Mouse (Mus musculus): ENCODE results near the gene Rpl13a. TPM values are rescaled to one million over a fixed set of nuclear protein-coding genes. Genes with fewer than 3 reads are reported as not detected.

Rpl13a gene
- polyA plus RNA-seq (2014; fragmentation: Illumina TruSeq; extraction: RNeasy Lipid Tissue Mini Kit (QIAGEN cat#74804); ENCODE audit: insufficient read depth, low read depth, low replicate concordance), result 3,762 TPM

GRCm38 (mm10) chr7:45128624-45129246, at the start of gene Rpl13a:
TSS of gene Rpl13a (minus strand) at chr7:45128761.

DNA sequence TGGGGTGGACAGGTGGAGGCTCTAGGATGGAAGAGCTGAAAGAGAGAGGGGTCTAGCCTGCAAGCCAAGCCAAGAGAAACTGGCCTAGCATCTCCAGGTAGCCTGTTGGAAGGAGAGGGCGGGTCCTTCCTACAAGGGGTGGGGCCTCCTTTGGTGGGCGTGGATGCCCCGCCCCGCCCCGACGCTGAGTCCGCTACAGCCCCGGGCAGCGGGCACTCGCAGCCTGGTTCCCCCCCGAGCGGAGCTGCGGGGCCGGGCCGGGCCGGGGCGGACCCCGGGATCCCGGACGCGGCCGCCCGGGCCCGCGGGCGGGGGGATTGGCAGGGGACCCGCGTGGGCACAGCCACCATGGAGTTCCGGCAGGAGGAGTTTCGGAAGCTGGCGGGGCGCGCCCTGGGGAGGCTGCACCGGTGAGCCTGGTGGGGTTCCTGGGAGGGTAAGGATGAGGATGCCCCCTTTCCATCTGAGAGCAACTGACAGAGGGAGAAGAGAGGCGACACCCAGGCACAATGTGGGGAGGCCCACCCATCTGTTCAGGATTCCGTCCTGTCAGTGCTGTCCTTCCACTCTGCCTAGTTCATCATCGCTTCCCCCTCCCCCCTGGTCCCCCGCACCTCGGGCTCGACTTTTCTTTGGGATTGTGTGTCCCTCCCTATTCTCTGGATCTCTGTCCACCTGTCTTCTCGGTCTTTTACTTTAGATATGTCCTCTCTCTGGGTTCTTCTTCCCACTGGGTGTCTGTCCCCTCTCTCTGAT, 35.4 kb upstream of the Rpl13a start, which contains the start of gene Slc17a7:
TSS of gene Slc17a7 (plus strand) at position 215 of the 756 bp plus-strand sequence.

DNA sequence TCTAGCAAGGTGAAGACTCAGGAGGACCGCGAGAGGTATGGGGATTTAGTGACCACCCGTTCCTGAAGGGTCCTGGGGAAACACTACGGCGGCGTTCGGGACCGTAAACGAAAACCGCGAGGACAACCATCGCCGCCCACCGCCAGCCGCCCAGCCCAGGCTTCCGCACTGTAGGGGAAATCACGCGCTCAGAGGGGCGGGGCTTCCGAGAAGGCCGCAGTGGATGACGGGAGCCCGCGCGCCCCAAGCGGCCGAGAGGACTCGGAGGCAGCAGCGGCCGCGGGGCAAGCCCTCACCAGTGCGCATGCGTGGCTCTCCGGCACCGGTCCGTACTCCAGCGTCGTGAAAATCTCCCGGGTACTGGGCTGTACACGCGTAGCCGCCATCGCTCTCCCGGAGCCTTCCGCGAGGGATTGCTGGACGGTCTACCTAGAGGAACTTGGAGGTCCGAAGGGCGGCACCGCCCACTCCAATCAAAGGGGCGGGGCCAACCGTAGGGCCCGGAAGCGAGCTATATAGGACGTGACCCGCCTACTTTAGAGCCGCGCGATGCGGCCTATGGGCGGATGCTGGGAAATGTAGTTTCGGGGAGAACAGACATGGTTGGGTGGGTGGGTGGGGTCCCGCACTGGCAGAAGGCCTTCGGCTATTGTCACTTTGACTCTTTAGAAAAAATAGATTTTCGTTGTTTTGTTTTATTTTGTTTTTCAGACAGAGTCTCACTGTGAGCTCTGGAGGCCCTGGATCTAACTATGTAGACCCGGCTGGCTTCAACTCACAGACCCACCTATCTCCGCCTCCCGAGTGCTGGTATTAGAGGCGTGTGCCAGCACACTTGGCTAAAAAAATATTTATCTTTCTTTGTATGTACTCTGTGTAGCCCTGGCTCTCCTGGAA, 25.8 kb upstream of the Rpl13a start, which contains the start of the genes Pih1d1 and Aldh16a1:
TSS of gene Pih1d1 (plus strand) at position 208 of the 897 bp plus-strand sequence.
TSS of gene Aldh16a1 (minus strand) at position 489 of the 897 bp plus-strand sequence.

DNA sequence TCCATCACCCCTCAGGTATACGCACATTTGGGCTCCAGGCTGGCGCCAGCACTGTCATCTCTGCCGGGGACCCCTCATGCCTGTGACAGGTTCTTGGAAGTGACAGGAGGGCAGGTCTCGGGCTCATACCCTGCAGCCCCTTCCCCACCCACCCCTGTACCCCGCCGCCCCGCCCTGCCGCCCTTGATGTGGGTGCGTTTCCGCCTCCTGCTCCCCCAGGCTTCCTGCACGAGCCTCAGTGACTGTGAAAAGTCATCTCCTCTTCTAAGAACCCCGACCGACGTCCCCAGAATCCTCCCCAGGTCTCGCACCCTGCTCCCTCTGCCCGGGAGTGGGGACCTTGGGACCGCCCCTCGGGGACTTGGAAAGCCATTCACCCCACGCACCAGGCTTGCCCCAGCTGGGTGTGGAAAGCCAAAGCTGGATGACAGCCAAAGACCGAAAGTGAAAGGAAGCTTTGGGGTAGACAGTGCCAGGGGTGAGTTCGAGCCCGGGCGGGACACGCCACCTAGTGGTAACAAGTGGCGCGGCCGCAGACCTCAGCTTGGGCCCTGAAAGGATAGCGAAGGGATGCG, 7.5 kb upstream of the Rpl13a start, which contains the start of the genes Gm45713 and Flt3l:
TSS of gene Gm45713 (minus strand) at position 239 of the 575 bp plus-strand sequence.
TSS of gene Flt3l (minus strand) at position 440 of the 575 bp plus-strand sequence.

DNA sequence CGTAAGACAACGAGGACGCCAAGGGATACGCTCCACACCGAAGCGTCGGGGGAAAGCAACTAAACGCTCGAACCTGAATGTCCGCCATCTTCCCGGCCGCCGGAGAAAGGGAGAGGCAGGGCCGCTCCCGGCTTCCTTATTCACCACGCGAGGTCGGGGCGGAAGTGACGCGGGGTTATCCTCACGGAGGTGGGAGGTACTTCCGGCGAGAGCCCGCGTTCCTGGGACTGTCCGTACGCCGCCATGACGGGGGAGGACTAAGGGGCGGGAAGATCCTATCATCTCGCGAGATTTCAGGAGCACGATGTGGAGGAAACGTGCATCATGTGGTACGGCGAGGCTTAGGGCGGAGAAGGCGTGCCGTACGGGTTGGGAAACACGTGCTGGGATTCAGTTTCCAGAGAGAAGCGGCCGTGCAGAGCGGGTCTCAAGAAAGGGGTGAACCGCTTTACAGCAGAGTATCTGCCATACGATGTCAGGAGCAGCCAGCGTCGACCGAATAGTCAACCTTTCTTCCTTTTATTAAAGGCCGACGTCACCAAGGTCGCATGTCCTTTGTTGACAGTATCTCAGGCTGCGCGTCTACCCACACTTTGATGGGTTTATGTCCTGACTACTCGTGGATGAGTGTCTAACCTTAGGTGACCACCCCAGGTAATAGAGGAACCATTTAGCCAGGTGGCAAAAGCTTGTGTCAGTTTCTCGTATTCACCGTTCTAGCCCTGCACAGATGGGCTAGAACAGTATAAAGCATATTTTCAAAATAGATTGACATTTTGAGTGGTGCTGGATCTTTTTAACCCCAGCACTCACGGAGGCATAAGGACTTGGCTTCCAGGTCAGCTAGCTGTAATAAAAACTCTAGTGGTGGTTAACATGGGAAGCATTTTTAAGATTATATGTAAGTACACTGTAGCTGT, 4.1 kb downstream of the Rpl13a start, which contains the start of gene Rps11:
TSS of gene Rps11 (minus strand) at position 216 of the 920 bp plus-strand sequence.

DNA sequence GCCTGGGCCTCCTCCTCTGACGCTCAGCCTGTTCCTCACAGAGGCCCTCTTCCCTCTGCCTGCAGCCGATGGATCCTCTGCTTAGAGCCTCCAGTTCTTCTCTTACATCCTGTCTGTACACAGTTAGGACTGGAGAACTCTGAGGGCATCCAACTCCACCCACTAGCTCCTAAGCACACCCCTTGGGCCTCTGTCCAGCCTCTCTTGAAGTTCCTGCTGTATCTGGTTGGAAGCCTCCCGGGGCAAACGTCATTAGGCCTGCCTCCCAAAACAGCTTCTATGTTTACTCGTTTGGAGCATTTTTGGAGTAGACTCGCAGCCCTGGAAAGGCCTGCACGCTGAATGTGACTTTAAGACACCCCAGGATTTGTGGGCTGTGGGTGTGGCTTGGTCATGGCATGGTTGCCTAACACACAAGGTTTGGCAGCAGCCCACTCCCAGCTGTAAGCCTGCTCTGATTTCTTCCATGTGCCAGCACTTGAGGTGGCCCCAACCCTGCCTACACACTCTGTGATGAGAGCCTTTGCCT, 24.8 kb downstream of the Rpl13a start, which contains the start of gene Fcgrt:
TSS of gene Fcgrt (minus strand) at position 200 of the 529 bp plus-strand sequence.

GRCm38 (mm10) chr7:45092048-45092447, 36.5 kb downstream of the Rpl13a start, which contains the start of gene Rcn3:
TSS of gene Rcn3 (minus strand) at chr7:45092221.

Other genes with a start within 250 kb of the Rpl13a start
- 22.3 TPM for gene Med25, start 236.0 kb downstream of the Rpl13a start, polyA plus RNA-seq (2014; fragmentation: Illumina TruSeq; extraction: RNeasy Lipid Tissue Mini Kit (QIAGEN cat#74804); ENCODE audit: insufficient read depth, low read depth, low replicate concordance)
- 20.0 TPM for gene Fuz, start 232.7 kb downstream of the Rpl13a start, polyA plus RNA-seq (2014; fragmentation: Illumina TruSeq; extraction: RNeasy Lipid Tissue Mini Kit (QIAGEN cat#74804); ENCODE audit: insufficient read depth, low read depth, low replicate concordance)
- 23.2 TPM for gene Ap2a1, start 199.3 kb downstream of the Rpl13a start, polyA plus RNA-seq (2014; fragmentation: Illumina TruSeq; extraction: RNeasy Lipid Tissue Mini Kit (QIAGEN cat#74804); ENCODE audit: insufficient read depth, low read depth, low replicate concordance)
- not detected for gene Tsks, start 185.6 kb downstream of the Rpl13a start, polyA plus RNA-seq (2014; fragmentation: Illumina TruSeq; extraction: RNeasy Lipid Tissue Mini Kit (QIAGEN cat#74804); ENCODE audit: insufficient read depth, low read depth, low replicate concordance)
- gene Cpt1c, start 153.9 kb downstream of the Rpl13a start, polyA plus RNA-seq (2014; fragmentation: Illumina TruSeq; extraction: RNeasy Lipid Tissue Mini Kit (QIAGEN cat#74804); ENCODE audit: insufficient read depth, low read depth, low replicate concordance), result 2.5 TPM
- gene Prmt1, start 142.2 kb downstream of the Rpl13a start, polyA plus RNA-seq (2014; fragmentation: Illumina TruSeq; extraction: RNeasy Lipid Tissue Mini Kit (QIAGEN cat#74804); ENCODE audit: insufficient read depth, low read depth, low replicate concordance), result 126 TPM
- 71.8 TPM for gene Irf3, start 131.1 kb downstream of the Rpl13a start, polyA plus RNA-seq (2014; fragmentation: Illumina TruSeq; extraction: RNeasy Lipid Tissue Mini Kit (QIAGEN cat#74804); ENCODE audit: insufficient read depth, low read depth, low replicate concordance)
- 14.9 TPM for gene Bcl2l12, start 130.0 kb downstream of the Rpl13a start, polyA plus RNA-seq (2014; fragmentation: Illumina TruSeq; extraction: RNeasy Lipid Tissue Mini Kit (QIAGEN cat#74804); ENCODE audit: insufficient read depth, low read depth, low replicate concordance)
- 15.5 TPM for gene Scaf1, start 112.4 kb downstream of the Rpl13a start, polyA plus RNA-seq (2014; fragmentation: Illumina TruSeq; extraction: RNeasy Lipid Tissue Mini Kit (QIAGEN cat#74804); ENCODE audit: insufficient read depth, low read depth, low replicate concordance)
- 170 TPM for gene Rras, start 110.8 kb downstream of the Rpl13a start, polyA plus RNA-seq (2014; fragmentation: Illumina TruSeq; extraction: RNeasy Lipid Tissue Mini Kit (QIAGEN cat#74804); ENCODE audit: insufficient read depth, low read depth, low replicate concordance)
- gene Prr12, start 75.9 kb downstream of the Rpl13a start, polyA plus RNA-seq (2014; fragmentation: Illumina TruSeq; extraction: RNeasy Lipid Tissue Mini Kit (QIAGEN cat#74804); ENCODE audit: insufficient read depth, low read depth, low replicate concordance), result 10.4 TPM
- gene Nosip, start 66.3 kb downstream of the Rpl13a start, polyA plus RNA-seq (2014; fragmentation: Illumina TruSeq; extraction: RNeasy Lipid Tissue Mini Kit (QIAGEN cat#74804); ENCODE audit: insufficient read depth, low read depth, low replicate concordance), result 36.8 TPM
- gene Prrg2, start 66.1 kb downstream of the Rpl13a start, polyA plus RNA-seq (2014; fragmentation: Illumina TruSeq; extraction: RNeasy Lipid Tissue Mini Kit (QIAGEN cat#74804); ENCODE audit: insufficient read depth, low read depth, low replicate concordance), result 23.4 TPM
- 83.1 TPM for gene Rcn3, start 36.5 kb downstream of the Rpl13a start, polyA plus RNA-seq (2014; fragmentation: Illumina TruSeq; extraction: RNeasy Lipid Tissue Mini Kit (QIAGEN cat#74804); ENCODE audit: insufficient read depth, low read depth, low replicate concordance)
- gene Fcgrt, start 24.9 kb downstream of the Rpl13a start, polyA plus RNA-seq (2014; fragmentation: Illumina TruSeq; extraction: RNeasy Lipid Tissue Mini Kit (QIAGEN cat#74804); ENCODE audit: insufficient read depth, low read depth, low replicate concordance), result 91.4 TPM
- gene Rps11, start 4.3 kb downstream of the Rpl13a start, polyA plus RNA-seq (2014; fragmentation: Illumina TruSeq; extraction: RNeasy Lipid Tissue Mini Kit (QIAGEN cat#74804); ENCODE audit: insufficient read depth, low read depth, low replicate concordance), result 1,585 TPM
- gene Gm45713, start 7.5 kb upstream of the Rpl13a start, polyA plus RNA-seq (2014; fragmentation: Illumina TruSeq; extraction: RNeasy Lipid Tissue Mini Kit (QIAGEN cat#74804); ENCODE audit: insufficient read depth, low read depth, low replicate concordance), result not detected
- gene Flt3l, start 7.7 kb upstream of the Rpl13a start, polyA plus RNA-seq (2014; fragmentation: Illumina TruSeq; extraction: RNeasy Lipid Tissue Mini Kit (QIAGEN cat#74804); ENCODE audit: insufficient read depth, low read depth, low replicate concordance), result 39.0 TPM
- gene Pih1d1, start 25.5 kb upstream of the Rpl13a start, polyA plus RNA-seq (2014; fragmentation: Illumina TruSeq; extraction: RNeasy Lipid Tissue Mini Kit (QIAGEN cat#74804); ENCODE audit: insufficient read depth, low read depth, low replicate concordance), result 55.1 TPM
- gene Aldh16a1, start 25.8 kb upstream of the Rpl13a start, polyA plus RNA-seq (2014; fragmentation: Illumina TruSeq; extraction: RNeasy Lipid Tissue Mini Kit (QIAGEN cat#74804); ENCODE audit: insufficient read depth, low read depth, low replicate concordance), result 21.1 TPM
- gene Slc17a7, start 35.2 kb upstream of the Rpl13a start, polyA plus RNA-seq (2014; fragmentation: Illumina TruSeq; extraction: RNeasy Lipid Tissue Mini Kit (QIAGEN cat#74804); ENCODE audit: insufficient read depth, low read depth, low replicate concordance), result 1.1 TPM
- not detected for gene Gfy, start 50.8 kb upstream of the Rpl13a start, polyA plus RNA-seq (2014; fragmentation: Illumina TruSeq; extraction: RNeasy Lipid Tissue Mini Kit (QIAGEN cat#74804); ENCODE audit: insufficient read depth, low read depth, low replicate concordance)
- gene Pth2, start 52.2 kb upstream of the Rpl13a start, polyA plus RNA-seq (2014; fragmentation: Illumina TruSeq; extraction: RNeasy Lipid Tissue Mini Kit (QIAGEN cat#74804); ENCODE audit: insufficient read depth, low read depth, low replicate concordance), result not detected
- gene Ccdc155, start 76.1 kb upstream of the Rpl13a start, polyA plus RNA-seq (2014; fragmentation: Illumina TruSeq; extraction: RNeasy Lipid Tissue Mini Kit (QIAGEN cat#74804); ENCODE audit: insufficient read depth, low read depth, low replicate concordance), result 1.5 TPM
- 0.81 TPM for gene Dkkl1, start 83.4 kb upstream of the Rpl13a start, polyA plus RNA-seq (2014; fragmentation: Illumina TruSeq; extraction: RNeasy Lipid Tissue Mini Kit (QIAGEN cat#74804); ENCODE audit: insufficient read depth, low read depth, low replicate concordance)
- gene Tead2, start 87.0 kb upstream of the Rpl13a start, polyA plus RNA-seq (2014; fragmentation: Illumina TruSeq; extraction: RNeasy Lipid Tissue Mini Kit (QIAGEN cat#74804); ENCODE audit: insufficient read depth, low read depth, low replicate concordance), result 16.7 TPM
- gene Cd37, start 110.4 kb upstream of the Rpl13a start, polyA plus RNA-seq (2014; fragmentation: Illumina TruSeq; extraction: RNeasy Lipid Tissue Mini Kit (QIAGEN cat#74804); ENCODE audit: insufficient read depth, low read depth, low replicate concordance), result 36.3 TPM
- not detected for gene Slc6a16, start 112.3 kb upstream of the Rpl13a start, polyA plus RNA-seq (2014; fragmentation: Illumina TruSeq; extraction: RNeasy Lipid Tissue Mini Kit (QIAGEN cat#74804); ENCODE audit: insufficient read depth, low read depth, low replicate concordance)
- not detected for gene Slc6a21, start 148.8 kb upstream of the Rpl13a start, polyA plus RNA-seq (2014; fragmentation: Illumina TruSeq; extraction: RNeasy Lipid Tissue Mini Kit (QIAGEN cat#74804); ENCODE audit: insufficient read depth, low read depth, low replicate concordance)
- 26.8 TPM for gene Trpm4, start 205.0 kb upstream of the Rpl13a start, polyA plus RNA-seq (2014; fragmentation: Illumina TruSeq; extraction: RNeasy Lipid Tissue Mini Kit (QIAGEN cat#74804); ENCODE audit: insufficient read depth, low read depth, low replicate concordance)
- gene Hrc, start 206.5 kb upstream of the Rpl13a start, polyA plus RNA-seq (2014; fragmentation: Illumina TruSeq; extraction: RNeasy Lipid Tissue Mini Kit (QIAGEN cat#74804); ENCODE audit: insufficient read depth, low read depth, low replicate concordance), result 4.6 TPM
- gene Ppfia3, start 238.3 kb upstream of the Rpl13a start, polyA plus RNA-seq (2014; fragmentation: Illumina TruSeq; extraction: RNeasy Lipid Tissue Mini Kit (QIAGEN cat#74804); ENCODE audit: insufficient read depth, low read depth, low replicate concordance), result 0.80 TPM
- gene Lin7b, start 241.8 kb upstream of the Rpl13a start, polyA plus RNA-seq (2014; fragmentation: Illumina TruSeq; extraction: RNeasy Lipid Tissue Mini Kit (QIAGEN cat#74804); ENCODE audit: insufficient read depth, low read depth, low replicate concordance), result not detected